Mouse (Mus musculus) neural tube, embryonic 14.5 days (tissue): Measurements from ENCODE around the gene Aprt. TPM values are rescaled to one million over a fixed set of nuclear protein-coding genes. Genes with fewer than 3 reads are reported as not detected.
"Not testable (repeated sequence)": the region's sequence is repeated elsewhere in the genome, so short reads cannot be mapped to it uniquely, and the experiment has no call there.

Source experiments
- ATAC-seq: fragments of 200-750 bp; cut with Nextera tagmentation; 2 replicates; pipeline ENCODE4 v1.8.0; 2017; ENCODE audit warnings: low read depth, mild to moderate bottlenecking, moderate TSS enrichment, moderate library complexity
- H3K27ac ChIP-seq: fragments of 300-500 bp; sonication (generic); 2 replicates; pipeline ENCODE4 v1.5.1; 2014; ENCODE audit warnings: low read depth, mild to moderate bottlenecking, control low read depth, low read length, moderate library complexity, mixed read lengths
- H3K27me3 ChIP-seq: fragments of 300-500 bp; sonication (generic); 2 replicates; pipeline ENCODE4 v1.6.1; 2014; ENCODE audit warnings: low read length; ENCODE audit not compliant: control insufficient read depth, insufficient read depth
- H3K36me3 ChIP-seq: fragments of 300-500 bp; sonication (generic); 2 replicates; pipeline ENCODE4 v1.6.1; 2014; ENCODE audit warnings: low read length, mixed read lengths; ENCODE audit not compliant: control insufficient read depth, insufficient read depth
- H3K4me1 ChIP-seq: fragments of 300-500 bp; sonication (generic); 2 replicates; pipeline ENCODE4 v1.6.1; 2014; ENCODE audit warnings: low read length; ENCODE audit not compliant: control insufficient read depth, insufficient read depth
- H3K4me2 ChIP-seq: fragments of 300-500 bp; sonication (generic); 2 replicates; pipeline ENCODE4 v1.6.1; 2014; ENCODE audit warnings: mild to moderate bottlenecking, low read depth, low read length, control low read depth
- H3K4me3 ChIP-seq: fragments of 300-500 bp; sonication (generic); 2 replicates; pipeline ENCODE4 v1.5.1; 2014; ENCODE audit warnings: low read depth, low read length, control low read depth, mixed read lengths
- H3K9ac ChIP-seq: fragments of 300-500 bp; sonication (generic); replicated peaks from 2 replicates; pipeline ENCODE4 v1.6.1; 2014; ENCODE audit warnings: low read depth, mild to moderate bottlenecking, control low read depth, low read length, mixed read lengths
- H3K9me3 ChIP-seq: fragments of 300-500 bp; sonication (generic); 2 replicates; pipeline ENCODE4 v1.6.1; 2016; ENCODE audit warnings: low read length; ENCODE audit not compliant: control insufficient read depth
- WGBS: fragments of 180-500 bp; shearing (Covaris S2); extraction: QIAGEN DNeasy Blood & Tissue Kit; methylation state at CpG from one replicate; pipeline ENCODE4 v1.1.7; 2014; 5-methylcytosine and 5-hydroxymethylcytosine counted together
- polyA plus RNA-seq: library from polyadenylated mRNA; unstranded; fragments of >200 nt; fragmentation: Nextera tagmentation; extraction: Ambion mirVana; gene quantifications from 2 replicates; pipeline ENCODE4 v1.2.1, GENCODE M21; 2014

Aprt gene
- polyA plus RNA-seq, 1 experiment from 2014 or later, result 179 TPM

DNA sequence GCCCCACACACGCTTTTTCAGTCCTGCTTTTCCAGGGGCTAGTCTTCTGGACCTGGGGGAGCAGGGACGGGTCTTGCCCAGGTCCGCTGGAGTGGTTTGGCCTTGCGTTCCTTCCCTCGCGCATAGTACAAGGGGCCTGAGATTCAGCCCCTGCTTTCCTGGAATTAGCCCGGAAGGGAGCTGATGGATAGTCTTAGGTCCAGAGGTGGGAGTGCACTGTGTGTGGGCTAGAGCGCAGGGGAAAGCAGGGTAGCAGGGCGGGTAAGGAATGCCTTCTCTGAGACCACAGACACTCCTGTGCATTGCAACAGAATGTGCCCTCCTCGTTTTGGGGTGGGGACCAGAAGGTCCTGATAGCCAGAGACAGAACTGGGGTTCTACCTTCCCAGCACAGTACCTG is 407 bp upstream of the Aprt start:
- H3K9me3 ChIP-seq, result no peaks in the 10 kb centered on the region
- ATAC-seq, result peak; percentile 8; the same call in 1 of the 2 replicates
- H3K4me1 ChIP-seq, result peaks cover 17% of the 10 kb centered on the region
- WGBS, result 42% methylated on average over 10 of the region's 10 CpGs
- peak overlapping the region; percentile 60 for H3K4me3 ChIP-seq
- 0 out of 2 replicates have a peak, but pooled peaks cover 3% of the 10 kb centered on the region for H3K36me3 ChIP-seq
- peak overlapping the region; percentile 65 for H3K9ac ChIP-seq
- H3K4me2 ChIP-seq, result peak overlapping the region; percentile 95
- H3K27ac ChIP-seq, result no peak overlapping the region
- H3K27me3 ChIP-seq, result no peaks in the 10 kb centered on the region

DNA sequence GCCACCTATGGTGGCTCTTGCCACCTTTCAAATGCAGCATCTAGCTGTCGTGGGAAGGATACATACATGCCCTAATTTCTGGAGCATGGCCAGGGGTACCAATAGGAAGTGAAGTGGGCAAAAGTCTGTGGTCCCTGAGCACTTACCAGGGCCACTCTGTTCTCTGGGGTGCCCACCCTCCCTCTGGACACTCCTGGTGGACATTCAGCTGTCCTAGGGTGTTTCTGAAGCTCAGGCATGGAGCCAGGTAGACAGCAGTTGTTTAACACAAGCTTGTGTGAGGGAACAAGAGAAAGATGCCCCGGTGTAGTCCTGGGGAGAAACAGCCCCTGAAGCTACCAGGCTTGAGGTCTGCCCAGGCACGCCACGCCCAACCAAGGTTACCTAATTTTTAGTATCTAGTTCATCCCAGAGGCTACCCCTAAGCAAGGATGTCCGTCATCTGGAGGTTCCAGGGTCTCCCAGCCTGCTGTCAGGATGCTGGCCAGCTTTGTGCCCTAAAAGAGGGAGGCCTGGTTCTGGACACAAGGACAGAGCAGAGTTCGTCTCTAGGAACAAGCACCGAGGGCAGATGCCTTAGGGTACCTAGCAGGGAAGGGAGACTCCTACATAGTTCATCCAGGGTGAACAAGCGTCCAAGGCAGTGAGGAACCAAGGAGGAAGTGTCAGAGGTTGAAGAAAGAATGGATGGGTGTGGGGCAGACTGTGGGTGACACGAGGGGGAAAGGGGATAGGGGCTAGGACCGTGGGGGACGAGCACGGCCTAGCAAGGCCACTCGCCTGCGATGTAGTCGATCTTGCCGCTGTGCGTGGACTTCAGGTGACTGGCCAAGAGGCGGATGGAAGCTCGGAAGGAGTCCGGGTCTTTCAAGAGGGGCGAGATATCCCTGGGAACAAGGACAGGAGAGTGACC is 718 bp downstream of the Aprt start:
- Histone ChIP-seq H3K36me3 (0 out of 2 replicates have a peak, but pooled peaks cover 6% of the 10 kb centered on the region), H3K4me3 (peak overlapping the region; percentile 60), H3K9me3 (no peaks in the 10 kb centered on the region), H3K4me1 (peaks cover 17% of the 10 kb centered on the region), H3K9ac (peak overlapping the region; percentile 65), H3K27ac (peak overlapping the region; percentile 52), H3K4me2 (peak overlapping the region; percentile 95), H3K27me3 (no peaks in the 10 kb centered on the region)
- no peak; the same call in 1 of the 2 replicates for ATAC-seq
- 20% methylated on average over 21 of the region's 21 CpGs for WGBS

DNA sequence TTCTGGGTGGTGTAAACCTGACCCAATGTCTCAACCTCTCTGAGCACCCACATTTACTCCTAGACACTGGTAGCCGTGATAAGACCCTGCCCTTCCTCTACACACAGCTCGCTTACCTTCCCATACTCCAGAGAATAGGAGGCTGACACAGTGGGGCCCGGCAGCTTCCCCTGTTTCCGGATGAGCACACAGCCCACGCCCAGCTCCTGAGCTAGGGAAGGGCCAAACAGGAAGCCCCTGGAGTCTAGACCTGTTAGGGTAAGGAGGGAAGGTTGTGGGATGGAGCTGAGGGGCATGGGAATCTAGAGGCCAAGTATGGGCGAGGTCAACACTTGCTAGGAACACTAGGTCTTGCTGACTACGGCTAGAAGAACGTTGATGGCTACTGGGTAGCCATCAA is 1.4 kb downstream of the Aprt start:
- no peaks in the 10 kb centered on the region for H3K9me3 ChIP-seq
- peaks cover 17% of the 10 kb centered on the region for H3K4me1 ChIP-seq
- H3K4me2 ChIP-seq, result peak overlapping the region; percentile 95
- H3K9ac ChIP-seq, result no peak overlapping the region
- no peak for ATAC-seq
- no peak overlapping the region for H3K27ac ChIP-seq
- 0 out of 2 replicates have a peak, but pooled peaks cover 6% of the 10 kb centered on the region for H3K36me3 ChIP-seq
- whole genome bisulfite sequencing, result 81% methylated on average over 8 of the region's 8 CpGs
- H3K4me3 ChIP-seq, result peak overlapping the region; percentile 60; the same call in 1 of the 2 replicates
- no peaks in the 10 kb centered on the region for H3K27me3 ChIP-seq

DNA sequence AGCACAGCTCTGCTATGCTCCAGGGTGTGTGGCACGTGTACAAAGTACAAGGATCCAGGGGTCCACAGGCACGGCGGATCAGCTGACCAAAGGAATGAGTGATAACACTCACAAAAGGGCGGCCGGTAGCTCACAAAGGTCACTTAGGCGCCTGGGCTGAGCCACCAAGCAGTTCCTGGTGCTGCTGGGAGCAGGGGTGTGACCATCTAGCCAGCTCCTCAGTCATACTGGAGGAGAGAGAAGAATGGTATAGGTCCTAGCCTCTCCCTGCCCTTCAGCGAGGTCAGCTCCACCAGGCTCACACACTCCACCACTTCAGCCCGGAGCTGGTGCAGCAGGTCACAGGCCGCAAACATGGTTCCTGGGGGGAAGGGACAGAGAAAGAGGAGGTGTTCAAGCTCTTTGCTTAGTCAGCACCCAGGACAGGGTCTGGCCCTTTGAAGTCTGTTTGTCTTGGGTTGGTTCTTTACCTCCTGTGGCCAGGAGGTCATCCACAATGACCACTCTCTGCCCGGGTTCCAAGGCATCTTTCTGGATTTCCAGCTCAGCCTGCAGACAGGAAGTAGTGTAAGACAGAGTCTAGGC is 1.9 kb downstream of the Aprt start:
- 50% methylated on average over 10 of the region's 10 CpGs for WGBS
- no peaks in the 10 kb centered on the region for H3K9me3 ChIP-seq
- H3K9ac ChIP-seq, result no peak overlapping the region
- H3K27ac ChIP-seq, result no peak overlapping the region
- ATAC-seq, result no peak
- peaks cover 17% of the 10 kb centered on the region for H3K4me1 ChIP-seq
- H3K36me3 ChIP-seq, result 0 out of 2 replicates have a peak, but pooled peaks cover 6% of the 10 kb centered on the region
- H3K27me3 ChIP-seq, result no peaks in the 10 kb centered on the region
- no peak overlapping the region for H3K4me2 ChIP-seq
- no peak overlapping the region for H3K4me3 ChIP-seq

DNA sequence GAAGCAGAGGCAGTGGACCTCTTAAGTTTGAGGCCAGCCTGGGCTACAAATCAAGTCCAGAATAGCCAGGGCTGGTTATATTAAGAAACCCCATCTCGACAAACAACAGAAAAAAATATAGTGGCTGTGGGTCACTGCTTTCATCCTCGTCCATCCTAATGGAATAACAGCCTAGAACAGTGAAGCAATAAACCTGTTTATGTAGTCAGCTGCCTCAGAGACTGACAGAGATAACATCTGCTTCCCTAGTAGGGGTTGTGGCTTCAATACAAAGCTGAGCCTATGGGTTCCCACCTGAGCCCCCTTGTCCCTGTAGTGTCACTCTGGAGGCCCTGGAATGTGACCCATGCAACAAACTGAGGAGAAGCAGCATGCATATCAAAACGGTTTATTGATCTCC is 2.4 kb downstream of the Aprt start:
- Histone ChIP-seq H3K9ac (no peak overlapping the region), H3K27me3 (no peaks in the 10 kb centered on the region), H3K9me3 (no peaks in the 10 kb centered on the region), H3K27ac (no peak overlapping the region), H3K36me3 (0 out of 2 replicates have a peak, but pooled peaks cover 6% of the 10 kb centered on the region), H3K4me1 (peaks cover 17% of the 10 kb centered on the region), H3K4me2 (no peak overlapping the region), H3K4me3 (no peak overlapping the region)
- WGBS, result 45% methylated on average over 3 of the region's 3 CpGs
- no peak for ATAC-seq

DNA sequence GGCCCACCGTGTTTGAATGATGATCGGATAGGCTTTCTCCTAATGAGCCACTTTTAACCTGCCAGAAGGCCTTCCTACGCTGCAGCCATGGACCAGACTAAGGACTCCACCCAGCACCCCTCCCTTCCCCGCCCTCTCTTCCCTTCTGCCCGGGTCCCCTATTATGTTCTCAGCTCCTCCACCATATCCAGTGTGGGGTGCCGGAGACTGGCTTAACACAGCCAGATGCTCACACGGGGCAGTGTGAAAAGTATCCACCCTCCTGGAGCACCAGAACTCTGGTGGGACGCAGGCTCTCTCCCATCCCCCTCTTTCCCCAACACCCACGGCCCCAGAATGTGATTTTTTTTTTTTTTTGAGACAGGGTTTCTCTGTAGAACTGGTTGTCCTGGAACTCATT is 3.1 kb downstream of the Aprt start:
- Histone ChIP-seq H3K9ac (no peak overlapping the region), H3K4me2 (no peak overlapping the region), H3K4me1 (peaks cover 17% of the 10 kb centered on the region), H3K9me3 (no peaks in the 10 kb centered on the region), H3K36me3 (0 out of 2 replicates have a peak, but pooled peaks cover 6% of the 10 kb centered on the region), H3K4me3 (no peak overlapping the region), H3K27me3 (no peaks in the 10 kb centered on the region), H3K27ac (no peak overlapping the region)
- ATAC-seq, result no peak
- 47% methylated on average over 9 of the region's 9 CpGs for WGBS

DNA sequence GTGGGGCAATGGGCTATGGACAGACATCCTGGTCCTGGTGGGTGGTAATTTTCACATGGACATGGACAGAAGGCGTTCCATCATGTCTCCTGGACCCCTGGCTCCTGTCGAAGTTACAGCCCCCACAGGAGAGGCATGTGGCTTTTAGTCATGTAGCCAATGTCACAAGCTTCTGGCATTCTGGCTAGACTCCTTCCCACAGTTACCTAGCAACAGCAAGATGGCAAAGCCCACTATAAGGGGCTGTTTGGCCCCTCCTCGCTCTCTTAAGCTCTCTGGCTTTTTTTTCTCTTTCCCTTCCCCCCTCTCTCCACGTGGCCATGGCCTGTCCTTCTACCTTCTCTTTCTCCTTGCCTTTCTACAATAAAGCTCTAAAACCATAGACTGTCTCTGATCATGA is 3.5 kb downstream of the Aprt start:
- ATAC-seq, H3K27ac ChIP-seq, H3K9me3 ChIP-seq, H3K4me2 ChIP-seq, H3K4me3 ChIP-seq, H3K27me3 ChIP-seq, H3K9ac ChIP-seq, H3K36me3 ChIP-seq: not testable (repeated sequence)
- H3K4me1 ChIP-seq, result peaks cover 17% of the 10 kb centered on the region
- 28% methylated on average over 4 of the region's 4 CpGs for WGBS

DNA sequence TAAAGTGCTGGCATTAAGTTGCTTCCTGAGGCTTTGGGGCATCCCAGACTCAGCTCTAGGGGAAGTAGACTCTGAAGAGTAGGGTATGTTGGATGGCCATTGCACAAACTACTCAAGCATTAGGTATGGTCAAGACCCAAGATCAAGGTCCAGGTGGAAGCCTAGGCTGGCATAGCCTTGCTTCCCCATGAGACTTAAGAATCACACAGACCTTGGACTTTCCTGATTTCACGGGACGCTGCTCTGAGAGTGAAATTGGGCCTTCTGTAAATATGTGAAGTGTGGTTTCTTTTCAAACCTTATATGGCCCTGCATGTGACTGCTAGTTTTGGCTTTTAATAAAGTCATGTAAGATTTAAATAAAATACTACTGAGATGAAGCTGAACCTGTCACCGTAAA is 4.0 kb downstream of the Aprt start:
- 92% methylated on average over 3 of the region's 3 CpGs for WGBS
- 0 out of 2 replicates have a peak, but pooled peaks cover 6% of the 10 kb centered on the region for H3K36me3 ChIP-seq
- H3K9me3 ChIP-seq, result no peaks in the 10 kb centered on the region
- no peak for ATAC-seq
- no peak overlapping the region for H3K4me2 ChIP-seq
- H3K4me3 ChIP-seq, result no peak overlapping the region
- peaks cover 17% of the 10 kb centered on the region for H3K4me1 ChIP-seq
- H3K27me3 ChIP-seq, result no peaks in the 10 kb centered on the region
- H3K27ac ChIP-seq, result no peak overlapping the region
- no peak overlapping the region for H3K9ac ChIP-seq

DNA sequence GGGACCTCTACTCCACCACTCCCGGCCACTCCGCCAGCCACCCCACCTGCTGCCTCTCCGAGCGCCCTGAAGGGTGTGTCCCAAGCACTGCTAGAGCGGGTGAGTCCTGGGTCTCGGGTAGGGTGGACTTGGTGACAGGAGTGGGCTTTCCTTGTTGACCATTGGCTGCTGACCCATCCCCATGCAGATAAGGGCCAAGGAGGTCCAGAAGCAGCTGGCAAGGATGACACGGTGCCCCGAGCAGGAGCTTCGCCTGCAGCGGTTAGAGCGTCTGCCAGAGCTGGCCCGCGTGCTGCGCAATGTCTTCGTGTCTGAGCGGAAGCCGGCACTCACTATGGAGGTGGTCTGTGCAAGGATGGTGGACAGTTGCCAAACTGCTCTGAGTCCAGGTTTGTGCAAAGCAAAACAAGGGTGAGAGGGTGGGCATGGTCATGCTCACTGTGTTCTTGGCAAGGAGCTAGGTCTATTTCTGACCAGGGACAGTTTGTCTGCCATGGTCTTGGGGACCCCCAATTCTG is 4.9 kb downstream of the Aprt start:
- Histone ChIP-seq H3K27me3 (no peaks in the 10 kb centered on the region), H3K4me2 (no peak overlapping the region), H3K4me1 (peaks cover 16% of the 10 kb centered on the region), H3K4me3 (no peak overlapping the region), H3K9ac (no peak overlapping the region), H3K27ac (no peak overlapping the region), H3K36me3 (0 out of 2 replicates have a peak, but pooled peaks cover 6% of the 10 kb centered on the region), H3K9me3 (no peaks in the 10 kb centered on the region)
- ATAC-seq, result no peak
- WGBS, result 95% methylated on average over 17 of the region's 17 CpGs
